Mouse (Mus musculus) cerebellum, postnatal 4 days (tissue): ENCODE measurements around the gene Unk.

Source experiments
- DNase-seq, 2 experiments: peaks; one replicate each; pipeline ENCODE4 v3.0.0; 2022; ENCODE audit warnings: low spot score in 2 of 2, mixed read lengths in 1 of 2

Gene Unk

DNA sequence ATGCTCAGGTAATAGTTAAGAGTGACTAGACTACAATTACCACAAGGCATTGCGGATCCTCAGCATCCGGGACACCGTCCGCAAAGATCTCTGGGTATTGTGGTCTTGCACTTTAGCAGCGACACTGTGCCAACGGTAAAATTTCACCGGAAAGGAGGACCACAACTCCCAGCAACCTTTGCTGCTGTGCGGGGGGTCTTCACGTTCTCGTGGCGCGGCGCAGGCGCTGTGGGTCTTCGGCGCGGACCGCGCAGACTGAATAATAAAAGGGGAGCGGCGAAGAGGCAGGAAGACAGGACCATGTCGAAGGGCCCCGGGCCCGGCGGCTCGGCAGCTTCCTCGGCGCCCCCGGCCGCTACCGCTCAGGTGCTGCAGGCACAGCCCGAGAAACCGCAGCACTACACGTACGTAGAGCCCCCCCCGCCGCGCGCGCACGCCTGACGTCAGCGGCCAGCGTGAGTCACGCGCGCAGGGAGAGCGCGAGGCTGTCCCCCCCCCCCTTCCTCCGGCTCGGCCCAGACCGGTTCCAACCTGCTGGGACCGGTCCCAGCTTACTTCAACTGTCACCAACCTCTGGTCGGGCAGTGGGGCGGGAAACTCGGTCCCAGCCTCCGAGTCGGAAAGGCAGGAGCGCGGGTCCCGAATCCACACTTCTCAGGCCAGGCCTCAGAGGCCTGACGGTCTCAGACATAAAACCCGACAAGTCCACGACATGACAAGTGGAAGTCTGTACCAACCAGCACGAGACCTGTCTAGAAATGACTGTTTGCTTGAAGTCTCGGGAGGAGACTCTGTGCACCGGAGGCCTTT lies at the start of gene Unk:
Unk (plus strand) TSS at position 235 of the 810 bp plus-strand sequence.
- peak; percentile 91 to 97 for DNase-seq

- DNase-seq: no peak
Measured at GRCm38 (mm10) chr11:115982472-115982871, 47.6 kb upstream of the Unk start.

DNA sequence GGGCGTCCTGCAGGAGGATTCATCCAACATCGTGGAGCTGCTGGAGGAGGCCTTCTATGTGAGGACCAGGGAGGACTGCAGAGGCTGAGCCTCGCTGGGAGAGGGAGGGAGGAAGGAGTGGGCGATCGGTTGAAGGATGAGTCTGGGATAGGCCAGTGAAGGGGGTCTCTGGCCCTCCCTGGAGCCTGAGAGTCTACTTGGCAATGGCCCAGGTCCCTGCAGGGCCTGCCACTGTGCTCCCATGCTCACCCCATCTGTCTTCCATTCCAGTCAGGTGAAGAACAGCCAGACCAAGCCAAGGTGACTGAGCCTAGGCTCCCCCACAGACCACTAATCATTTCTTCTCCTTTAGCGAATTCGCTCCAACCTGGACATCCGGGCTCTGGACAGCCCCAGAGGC lies 46.8 kb upstream of the Unk start:
- no peak for DNase-seq

DNA sequence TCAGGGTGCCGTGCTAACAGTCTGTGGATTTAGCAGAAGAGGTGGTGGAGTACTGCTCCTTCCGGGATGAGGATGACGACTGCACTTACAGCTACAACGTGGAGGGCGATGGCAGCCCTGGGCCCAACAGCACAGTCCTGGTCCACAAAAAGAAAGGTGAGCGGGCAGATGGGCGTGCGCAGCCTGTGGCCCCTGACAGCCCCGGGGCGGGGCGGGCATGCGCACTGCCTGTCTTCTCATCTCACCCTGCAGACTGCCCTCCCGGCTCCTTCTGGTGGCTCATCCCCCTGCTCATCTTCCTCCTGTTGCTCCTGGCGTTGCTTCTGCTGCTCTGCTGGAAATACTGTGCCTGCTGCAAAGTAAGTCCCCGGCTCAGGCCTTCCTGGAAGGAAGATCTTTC lies 40.4 kb upstream of the Unk start:
- no peak for DNase-seq

GRCm38 (mm10) chr11:115992098-115992497 lies 38.0 kb upstream of the Unk start:
- DNase-seq: no peak

- DNase-seq: no peak
Measured at GRCm38 (mm10) chr11:115995256-115995655, 34.9 kb upstream of the Unk start.

GRCm38 (mm10) chr11:115997047-115997446 lies 33.1 kb upstream of the Unk start:
- DNase-seq: no peak

DNA sequence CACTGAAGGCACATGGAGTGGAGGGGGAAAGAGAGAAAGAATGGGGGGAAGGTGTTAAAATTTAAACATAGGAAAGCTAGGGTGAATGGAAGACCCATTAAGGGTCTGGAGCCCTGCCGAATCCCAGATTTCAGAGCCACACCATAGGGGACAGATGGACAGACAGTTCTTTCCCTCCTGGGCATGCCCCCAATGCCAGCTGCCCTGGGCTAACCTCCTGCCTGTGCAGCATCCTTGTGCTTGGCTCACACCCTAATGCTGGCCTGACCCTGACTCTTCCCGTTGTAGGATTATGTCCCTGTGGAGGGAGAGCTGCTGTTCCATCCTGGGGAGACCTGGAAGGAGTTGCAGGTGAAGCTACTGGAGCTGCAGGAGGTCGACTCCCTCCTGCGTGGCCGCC lies 32.5 kb upstream of the Unk start:
- no peak for DNase-seq

DNA sequence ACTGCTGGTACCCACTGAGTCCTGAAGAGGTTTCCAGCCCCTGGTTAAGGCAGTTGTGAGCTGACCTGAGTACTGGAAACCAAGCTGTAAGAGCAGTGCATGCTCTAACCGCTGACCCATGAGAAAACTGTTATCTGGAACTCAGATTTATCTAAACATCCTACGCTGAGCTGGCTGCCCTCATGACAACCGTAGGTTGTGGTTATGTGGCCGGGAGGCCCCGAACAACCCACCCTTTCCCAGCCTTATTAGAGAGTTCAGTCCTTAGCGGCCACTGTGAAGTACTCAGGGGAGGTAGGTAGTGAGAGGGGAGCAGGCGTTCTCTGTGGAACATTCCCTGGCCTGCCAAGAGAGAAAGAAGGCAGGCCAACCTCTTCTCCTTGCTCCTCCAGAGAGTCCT lies 31.1 kb upstream of the Unk start:
- no peak for DNase-seq

- DNase-seq: peak; percentile 49 to 79
Measured at GRCm38 (mm10) chr11:115999538-116000143, 30.5 kb upstream of the Unk start.

GRCm38 (mm10) chr11:116000607-116001006 lies 29.5 kb upstream of the Unk start:
- no peak for DNase-seq

GRCm38 (mm10) chr11:116001725-116002124 lies 28.4 kb upstream of the Unk start:
- DNase-seq: no peak

- no peak for DNase-seq
Measured at GRCm38 (mm10) chr11:116002894-116003293, 27.2 kb upstream of the Unk start.

GRCm38 (mm10) chr11:116004186-116004823 lies 25.8 kb upstream of the Unk start:
- no peak for DNase-seq

DNA sequence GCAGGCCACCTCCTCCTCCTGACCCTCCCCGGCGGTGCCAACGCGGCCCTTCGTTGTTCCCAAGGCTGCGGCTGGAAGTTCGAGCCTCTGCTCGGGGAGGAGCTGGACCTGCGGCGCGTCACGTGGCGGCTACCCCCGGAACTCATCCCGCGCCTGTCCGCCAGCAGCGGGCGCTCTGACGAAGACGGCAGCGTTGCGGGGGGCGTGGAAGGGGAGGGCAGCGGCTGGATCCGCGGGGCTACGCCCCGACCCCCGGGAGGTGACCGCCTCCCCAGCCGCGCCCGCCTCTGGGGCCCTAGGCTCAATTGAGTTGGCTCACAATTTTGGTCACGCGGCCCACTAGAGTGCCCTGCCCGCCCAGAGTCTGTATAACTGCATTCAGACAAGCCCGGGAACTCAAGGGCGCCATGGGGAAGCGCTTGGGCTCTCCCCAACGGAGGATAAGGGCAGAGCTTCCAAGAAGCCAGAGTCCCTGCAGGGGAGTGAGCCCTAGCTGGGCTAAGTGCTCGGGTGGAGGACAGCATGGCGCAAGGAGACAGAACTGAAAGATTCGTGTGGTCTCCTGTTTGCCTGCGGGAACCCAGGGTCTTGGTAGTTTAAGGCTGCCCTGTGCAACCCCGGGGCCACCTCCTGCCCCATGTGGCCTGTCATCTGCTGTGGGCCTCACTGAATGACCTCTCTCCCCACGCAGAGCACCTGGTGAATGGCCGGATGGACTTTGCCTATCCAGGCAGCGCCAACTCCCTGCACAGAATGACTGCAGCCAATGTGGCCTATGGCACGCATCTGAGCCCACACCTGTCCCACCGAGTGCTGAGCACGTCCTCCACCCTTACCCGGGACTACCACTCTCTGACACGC lies 25.1 kb upstream of the Unk start:
- DNase-seq: peak; percentile 49 to 66

DNA sequence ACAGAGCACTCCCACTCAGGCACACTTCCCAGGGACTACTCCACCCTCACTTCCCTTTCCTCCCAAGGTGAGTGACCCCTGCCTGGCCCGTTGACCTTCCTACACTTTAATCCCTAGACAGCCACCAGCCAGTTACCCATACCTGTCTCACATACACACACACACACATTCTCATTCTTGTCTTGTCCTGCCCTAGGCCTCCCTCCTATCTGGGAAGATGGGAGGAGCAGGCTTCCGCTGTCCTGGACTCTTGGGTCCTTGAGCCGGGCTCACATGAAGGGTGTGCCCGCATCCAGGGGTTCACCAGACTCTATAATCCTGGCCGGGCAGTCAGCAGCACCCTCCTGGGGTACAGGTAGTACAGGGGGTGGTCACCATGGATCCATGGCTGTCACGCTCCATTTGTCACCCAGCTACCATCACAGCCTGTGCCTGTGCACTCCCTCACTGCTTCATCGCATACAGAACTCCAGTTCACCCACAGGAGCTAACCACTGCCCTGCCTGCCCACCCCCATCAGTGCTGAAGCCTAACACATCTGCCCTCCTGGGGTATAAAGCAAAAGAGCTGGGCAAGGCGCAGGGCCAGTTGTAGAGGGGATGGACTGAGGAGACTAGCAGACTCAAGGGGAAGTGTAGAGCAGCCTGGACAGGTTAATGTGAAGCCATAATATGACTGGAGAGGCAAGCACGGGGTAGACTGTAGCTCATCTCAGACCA lies 24.3 kb upstream of the Unk start:
- DNase-seq: no peak

DNA sequence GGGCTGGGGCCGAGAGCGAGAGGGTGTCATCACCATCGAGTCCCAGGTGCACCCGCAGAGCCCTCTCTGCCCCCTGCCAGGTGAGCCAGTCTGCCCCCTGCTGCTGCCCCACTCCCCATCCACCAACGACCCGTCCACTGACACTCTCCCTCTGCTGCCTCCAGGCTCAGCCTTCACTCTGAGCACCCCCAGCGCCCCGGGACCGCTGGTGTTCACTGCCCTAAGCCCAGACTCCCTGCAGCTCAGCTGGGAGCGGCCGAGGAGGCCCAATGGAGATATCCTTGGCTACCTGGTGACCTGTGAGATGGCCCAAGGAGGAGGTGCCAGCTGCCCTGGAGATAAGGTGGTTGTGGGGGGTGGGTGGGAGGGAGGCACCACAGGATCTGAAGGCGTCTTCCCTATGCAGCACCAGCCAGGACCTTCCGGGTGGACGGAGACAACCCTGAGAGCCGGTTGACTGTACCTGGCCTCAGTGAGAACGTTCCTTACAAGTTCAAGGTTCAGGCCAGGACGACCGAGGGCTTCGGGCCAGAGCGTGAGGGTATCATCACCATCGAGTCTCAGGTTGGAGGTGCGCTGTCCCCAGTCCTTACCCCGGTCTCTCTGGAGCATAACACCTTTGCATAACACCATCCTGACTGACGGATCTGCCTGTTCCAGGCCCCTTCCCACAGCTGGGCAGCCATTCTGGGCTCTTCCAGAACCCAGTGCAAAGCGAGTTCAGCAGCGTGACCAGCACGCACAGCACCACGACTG lies 22.8 kb upstream of the Unk start:
- DNase-seq: no peak

DNA sequence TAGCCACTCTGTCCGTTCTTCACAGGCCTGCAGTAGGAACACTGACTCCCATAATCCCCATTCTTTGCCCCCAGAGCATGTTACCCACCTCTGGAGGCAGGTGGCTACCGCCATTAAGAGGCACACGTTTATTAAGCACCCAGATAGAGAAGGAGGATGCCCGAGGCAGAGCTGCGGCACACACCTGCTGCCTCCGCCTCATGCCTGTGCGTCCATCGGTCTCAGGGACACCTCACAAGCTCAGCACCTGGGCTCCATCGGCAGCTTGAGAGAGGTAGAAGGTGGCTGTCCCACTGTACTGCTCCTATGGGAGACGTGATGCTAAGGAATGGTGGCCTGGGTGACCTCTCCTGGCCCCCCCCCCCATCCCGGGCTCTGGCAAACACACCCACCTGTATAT lies 21.7 kb upstream of the Unk start:
- DNase-seq: no peak

- no peak for DNase-seq
Measured at GRCm38 (mm10) chr11:116008832-116009375, 21.2 kb upstream of the Unk start.

GRCm38 (mm10) chr11:116009661-116010060 lies 20.5 kb upstream of the Unk start:
- peak in 1 of 2 experiments; percentile 64 for DNase-seq
